Mouse (Mus musculus) midbrain, postnatal 0 days (tissue): ENCODE measurements around the gene Btn1a1. TPM values are rescaled to one million over a fixed set of nuclear protein-coding genes. Genes with fewer than 3 reads are reported as not detected.

Experiments
- ATAC-seq: fragments of 200-750 bp; cut with Nextera tagmentation; 2 replicates; pipeline ENCODE4 v1.8.0; 2017; ENCODE audit warnings: moderate number of reproducible peaks, mild to moderate bottlenecking, moderate TSS enrichment, moderate library complexity; ENCODE audit not compliant: low FRiP score
- DNase-seq: peaks from one replicate; pipeline ENCODE4 v3.0.0-alpha.2; 2015; ENCODE audit warnings: low spot score
- H3K27ac ChIP-seq: fragments of 300-500 bp; sonication (generic); 2 replicates; pipeline ENCODE4 v1.5.1; 2014; ENCODE audit warnings: low read depth, mild to moderate bottlenecking, low read length, mixed read lengths
- H3K27me3 ChIP-seq: fragments of 300-500 bp; sonication (generic); 2 replicates; pipeline ENCODE4 v1.6.1; 2014; ENCODE audit warnings: low read length, control low read depth, mixed read lengths; ENCODE audit not compliant: insufficient read depth
- H3K36me3 ChIP-seq: fragments of 300-500 bp; sonication (generic); 2 replicates; pipeline ENCODE4 v1.6.1; 2014; ENCODE audit warnings: low read length, control low read depth, mixed read lengths; ENCODE audit not compliant: insufficient read depth
- H3K4me1 ChIP-seq: fragments of 300-500 bp; sonication (generic); 2 replicates; pipeline ENCODE4 v1.6.1; 2014; ENCODE audit warnings: mild to moderate bottlenecking, control low read depth, antibody characterized with exemption, low read length, mixed read lengths; ENCODE audit not compliant: insufficient read depth
- H3K4me2 ChIP-seq: fragments of 300-500 bp; sonication (generic); 2 replicates; pipeline ENCODE4 v1.6.1; 2014; ENCODE audit warnings: low read depth, mild to moderate bottlenecking, low read length, mixed read lengths; ENCODE audit not compliant: poor library complexity, severe bottlenecking
- H3K4me3 ChIP-seq: fragments of 300-500 bp; sonication (generic); 2 replicates; pipeline ENCODE4 v1.5.1; 2014; ENCODE audit warnings: low read depth, mild to moderate bottlenecking, low read length, moderate library complexity
- H3K9ac ChIP-seq: fragments of 300-500 bp; sonication (generic); replicated peaks from 2 replicates; pipeline ENCODE4 v1.6.1; 2014; ENCODE audit warnings: mild to moderate bottlenecking, low read length, moderate library complexity, mixed read lengths; ENCODE audit not compliant: poor library complexity, severe bottlenecking
- H3K9me3 ChIP-seq: fragments of 300-500 bp; sonication (generic); 2 replicates; pipeline ENCODE4 v1.6.1; 2016; ENCODE audit warnings: low read length, control low read depth
- CTCF ChIP-seq: IDR thresholded peaks from 2 replicates; pipeline ENCODE4 v1.5.1; 2016; ENCODE audit warnings: antibody characterized with exemption, mild to moderate bottlenecking
- WGBS: fragments of 180-500 bp; shearing (Covaris S2); extraction: QIAGEN DNeasy Blood & Tissue Kit; methylation state at CpG from one replicate; pipeline ENCODE4 v1.1.7; 2014; 5-methylcytosine and 5-hydroxymethylcytosine counted together
- polyA plus RNA-seq: library from polyadenylated mRNA; unstranded; fragments of >200 nt; fragmentation: Nextera tagmentation; extraction: Ambion mirVana; gene quantifications from 2 replicates; pipeline ENCODE4 v1.2.1, GENCODE M21; 2015
- total RNA-seq: library from RNA; depleted of rRNA; stranded (reverse); fragments of >200 nt; gene quantifications from 2 replicates; pipeline ENCODE4 v1.2.3, GENCODE M21; 2014; rRNA removed

Gene Btn1a1
- 0.05 TPM in 1 of 2 replicates, not detected in the other for total RNA-seq
- 0.04 and 0.07 TPM in 2 replicates for polyA plus RNA-seq

GRCm38 (mm10) chr13:23465600-23466109 is at the start of gene Btn1a1:
Gene Btn1a1, minus strand, starts transcription at chr13:23465901.
- peak within 1 kb of the TSS; percentile 56 for H3K4me3 ChIP-seq
- ATAC-seq (no peak), DNase-seq (no peak)
- no peaks in the 10 kb centered on the region for H3K36me3 ChIP-seq
- H3K4me2 ChIP-seq = peak within 1 kb of the TSS; percentile 81
- peak within 1 kb of the TSS; percentile 56; the same call in 1 of the 2 replicates for H3K9ac ChIP-seq
- no peaks in the 10 kb centered on the region for H3K9me3 ChIP-seq
- no peaks in the 10 kb centered on the region for H3K27me3 ChIP-seq
- TF ChIP-seq CTCF = 0 out of 2 replicates have a peak, but pooled peaks have one; percentile 2
- WGBS = 4% methylated on average over 7 of the region's 7 CpGs
- no peak within 1 kb of the TSS for H3K27ac ChIP-seq
- H3K4me1 ChIP-seq = peaks cover 3% of the 10 kb centered on the region; the same call in 1 of the 2 replicates

- Histone ChIP-seq H3K4me3 (no peak overlapping the region), H3K27me3 (no peaks in the 10 kb centered on the region), H3K9me3 (no peaks in the 10 kb centered on the region), H3K36me3 (no peaks in the 10 kb centered on the region), H3K27ac (no peak overlapping the region), H3K4me2 (no peak overlapping the region), H3K9ac (no peak overlapping the region), H3K4me1 (peaks cover 5% of the 10 kb centered on the region; the same call in 1 of the 2 replicates)
- no peak for ATAC-seq
- no peak for TF ChIP-seq CTCF
- 77% methylated on average over 5 of the region's 5 CpGs for WGBS
- DNase-seq = no peak
Observed at GRCm38 (mm10) chr13:23515281-23515680, 49.6 kb upstream of the Btn1a1 start.

- TF ChIP-seq CTCF = no peak
- ATAC-seq = no peak
- Histone ChIP-seq H3K4me3 (no peak overlapping the region), H3K9ac (no peak overlapping the region), H3K27me3 (no peaks in the 10 kb centered on the region), H3K27ac (no peak overlapping the region), H3K36me3 (no peaks in the 10 kb centered on the region), H3K4me2 (no peak overlapping the region), H3K9me3 (no peaks in the 10 kb centered on the region), H3K4me1 (peaks cover 5% of the 10 kb centered on the region; the same call in 1 of the 2 replicates)
- WGBS = 83% methylated on average over 1 of the region's 1 CpGs
- DNase-seq = no peak
Observed at GRCm38 (mm10) chr13:23513517-23513916, 47.8 kb upstream of the Btn1a1 start.

GRCm38 (mm10) chr13:23510127-23510526 is 44.4 kb upstream of the Btn1a1 start:
- WGBS = 55% methylated on average over 1 of the region's 1 CpGs
- no peak overlapping the region for H3K4me3 ChIP-seq
- no peak for DNase-seq
- H3K4me2 ChIP-seq = no peak overlapping the region
- no peak overlapping the region for H3K9ac ChIP-seq
- H3K27me3 ChIP-seq = peaks cover 3% of the 10 kb centered on the region; the same call in 1 of the 2 replicates
- H3K36me3 ChIP-seq = no peaks in the 10 kb centered on the region
- no peak for TF ChIP-seq CTCF
- no peak overlapping the region for H3K27ac ChIP-seq
- no peaks in the 10 kb centered on the region; the same call in 1 of the 2 replicates for H3K4me1 ChIP-seq
- no peak for ATAC-seq
- no peaks in the 10 kb centered on the region for H3K9me3 ChIP-seq

- Histone ChIP-seq H3K4me3 (no peak overlapping the region), H3K4me1 (no peaks in the 10 kb centered on the region; the same call in 1 of the 2 replicates), H3K27me3 (peaks cover 3% of the 10 kb centered on the region; the same call in 1 of the 2 replicates), H3K9me3 (no peaks in the 10 kb centered on the region), H3K27ac (no peak overlapping the region), H3K4me2 (peak overlapping the region; percentile 12; the same call in 1 of the 2 replicates), H3K9ac (no peak overlapping the region), H3K36me3 (no peaks in the 10 kb centered on the region)
- 27% methylated on average over 14 of the region's 14 CpGs for WGBS
- no peak for TF ChIP-seq CTCF
- no peak for DNase-seq
- no peak for ATAC-seq
Observed at GRCm38 (mm10) chr13:23506819-23507515, 41.3 kb upstream of the Btn1a1 start.

- Histone ChIP-seq H3K9me3 (no peaks in the 10 kb centered on the region), H3K4me2 (peak overlapping the region; percentile 30; the same call in 1 of the 2 replicates), H3K4me1 (no peaks in the 10 kb centered on the region; the same call in 1 of the 2 replicates), H3K36me3 (no peaks in the 10 kb centered on the region), H3K4me3 (no peak overlapping the region), H3K27me3 (peaks cover 3% of the 10 kb centered on the region; the same call in 1 of the 2 replicates), H3K27ac (no peak overlapping the region), H3K9ac (no peak overlapping the region)
- ATAC-seq (no peak), DNase-seq (peak; percentile 27)
- WGBS = 16% methylated on average over 13 of the region's 13 CpGs
- TF ChIP-seq CTCF = no peak
Observed at GRCm38 (mm10) chr13:23506351-23506750, 40.6 kb upstream of the Btn1a1 start.
